Comparison of ENCODE assay signal across 9 mouse cellular contexts in the genomic region with DNA sequence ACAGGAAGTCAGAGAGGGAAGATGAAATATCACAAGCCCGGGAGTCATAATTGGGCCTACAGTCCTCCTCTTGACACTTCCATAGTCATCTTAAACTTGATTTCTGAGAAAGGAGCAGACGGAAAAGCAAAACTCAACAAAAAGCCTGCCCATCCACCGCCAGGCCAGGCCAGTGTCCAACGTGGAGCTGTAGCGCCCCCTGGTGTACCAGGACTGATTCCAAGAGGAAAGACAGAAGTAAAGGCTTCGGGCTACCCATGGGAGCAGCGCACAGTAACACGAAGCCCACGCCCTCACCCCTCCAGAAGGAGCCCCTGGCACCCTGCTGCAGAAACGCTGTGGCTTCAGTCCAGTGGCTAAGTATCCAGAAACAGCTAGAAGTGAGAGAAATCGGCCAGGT. TPM values are rescaled to one million over a fixed set of nuclear protein-coding genes. Genes with fewer than 3 reads are reported as not detected.
A peak's percentile ranks its signal among the peaks of the same experiment; 100 is the strongest.
DNase-seq lines count a peak whose midpoint lies in the region; ATAC-seq and TF ChIP-seq lines count a peak whose summit lies in the region.
"Had no signal": no experiment of that assay in that cellular context is flagged by ENCODE, and none has a peak within 500 bp of the region (broad histone marks: within the 10 kb centered on the region; RNA-seq: fewer than 3 reads in every experiment).

No protein-coding gene starts in this region.

- no peak for ATAC-seq in embryonic facial prominence, embryonic 13.5 days (ENCODE audit: insufficient number of reproducible peaks, insufficient read depth, low FRiP score, low TSS enrichment, low read depth)
- ATAC-seq in heart, embryonic 15.5 days (replicated peaks; ENCODE audit: insufficient number of reproducible peaks, insufficient read depth, low FRiP score, low read depth) = no peak
- no peak for ATAC-seq in liver, embryonic 14.5 days (ENCODE audit: insufficient read depth)

- DNase-seq in adrenal gland, postnatal 14 days = peak; percentile 94
- peak; percentile 85 to 95 for DNase-seq in kidney, postnatal 25 days
- DNase-seq in liver, embryonic 14.5 days (ENCODE audit: low read depth in 3 of 3, low spot score in 3 of 3) = peak; percentile 45 to 67 (median 59)
- peak; percentile 52 for DNase-seq in ovary, adult 18-20 months (ENCODE audit: low spot score)
- peak; percentile 87 for DNase-seq in thymus, postnatal 0 days (ENCODE audit: low spot score)

- H3K79me3 ChIP-seq in C2C12 (ENCODE audit: low read depth) = no peaks in the 10 kb centered on the region

- H3K9me3 ChIP-seq in embryonic facial prominence, embryonic 13.5 days = no peaks in the 10 kb centered on the region
- H3K9me3 ChIP-seq in heart, embryonic 15.5 days (replicated peaks) = no peaks in the 10 kb centered on the region
- H3K9me3 ChIP-seq in liver, embryonic 14.5 days (ENCODE audit: control insufficient read depth, low read length) = no peaks in the 10 kb centered on the region
- H3K9me3 ChIP-seq: liver, embryonic 15.5 days had no signal

- peak; percentile 61 for TF ChIP-seq CTCF in C2C12 (IDR thresholded peaks at IDR 0.05; ENCODE audit: control insufficient read depth, insufficient read depth, insufficient read length)
- TF ChIP-seq CTCF in liver, embryonic 14.5 days (IDR thresholded peaks at IDR 0.05; ENCODE audit: low read depth) = peak; percentile 94

- H3K79me2 ChIP-seq in C2C12 (ENCODE audit: control insufficient read depth, insufficient read depth) = no peaks in the 10 kb centered on the region

- H3ac ChIP-seq in C2C12 (ENCODE audit: control insufficient read depth, insufficient read length, low read depth) = no peak overlapping the region

- no peaks in the 10 kb centered on the region for H3K27me3 ChIP-seq in C2C12 (ENCODE audit: control insufficient read depth, insufficient read depth, insufficient read length)
- no peaks in the 10 kb centered on the region for H3K27me3 ChIP-seq in embryonic facial prominence, embryonic 13.5 days
- peaks cover 14% of the 10 kb centered on the region for H3K27me3 ChIP-seq in heart, embryonic 15.5 days
- no peaks in the 10 kb centered on the region for H3K27me3 ChIP-seq in liver, embryonic 14.5 days (ENCODE audit: control insufficient read depth, insufficient read depth, low read length)
- H3K27me3 ChIP-seq: liver, embryonic 15.5 days had no signal

- H3K4me2 ChIP-seq in embryonic facial prominence, embryonic 13.5 days = peak overlapping the region; percentile 48
- peak overlapping the region; percentile 44 for H3K4me2 ChIP-seq in heart, embryonic 15.5 days
- no peak overlapping the region for H3K4me2 ChIP-seq in liver, embryonic 14.5 days (ENCODE audit: low read depth)
- H3K4me2 ChIP-seq: liver, embryonic 15.5 days had no signal

- 11% methylated on average over 11 of the region's 11 CpGs for WGBS in embryonic facial prominence, embryonic 13.5 days
- WGBS in heart, embryonic 15.5 days = 5% methylated on average over 11 of the region's 11 CpGs
- WGBS in liver, embryonic 14.5 days (ENCODE audit: insufficient replicate concordance) = 6% methylated on average over 11 of the region's 11 CpGs

- peaks cover 2% of the 10 kb centered on the region for H3K4me1 ChIP-seq in embryonic facial prominence, embryonic 13.5 days
- no peaks in the 10 kb centered on the region for H3K4me1 ChIP-seq in heart, embryonic 15.5 days (replicated peaks)
- peaks cover 0 to 10% of the 10 kb centered on the region in 2 experiments; a peak in 2 of 4 replicates for H3K4me1 ChIP-seq in liver, embryonic 14.5 days (replicated peaks; ENCODE audit: control insufficient read depth in 2 of 2, insufficient read depth in 2 of 2, low read length in 1 of 2)

- H3K4me3 ChIP-seq in C2C12 (ENCODE audit: insufficient read depth, poor library complexity, severe bottlenecking) = no peak overlapping the region
- peak overlapping the region; percentile 19; the same call in 1 of the 2 replicates for H3K4me3 ChIP-seq in embryonic facial prominence, embryonic 13.5 days
- no peak overlapping the region for H3K4me3 ChIP-seq in heart, embryonic 15.5 days
- no peak overlapping the region for H3K4me3 ChIP-seq in liver, embryonic 14.5 days (ENCODE audit: insufficient read depth in 1 of 2, low read depth in 2 of 2, low read length in 2 of 2)
- H3K4me3 ChIP-seq: liver, embryonic 15.5 days had no signal

- H3K36me3 ChIP-seq in C2C12 (ENCODE audit: control insufficient read depth, insufficient read depth) = no peaks in the 10 kb centered on the region
- no peaks in the 10 kb centered on the region for H3K36me3 ChIP-seq in embryonic facial prominence, embryonic 13.5 days
- no peaks in the 10 kb centered on the region for H3K36me3 ChIP-seq in heart, embryonic 15.5 days
- H3K36me3 ChIP-seq in liver, embryonic 14.5 days (replicated peaks; ENCODE audit: control insufficient read depth, insufficient read depth, low read depth) = no peaks in the 10 kb centered on the region
- H3K36me3 ChIP-seq: liver, embryonic 15.5 days had no signal

- no peak for TF ChIP-seq EP300 in liver, embryonic 14.5 days (IDR thresholded peaks at IDR 0.05; ENCODE audit: low read depth)

- H3K27ac ChIP-seq in embryonic facial prominence, embryonic 13.5 days = no peak overlapping the region
- no peak overlapping the region for H3K27ac ChIP-seq in heart, embryonic 15.5 days
- no peak overlapping the region for H3K27ac ChIP-seq in liver, embryonic 14.5 days
- H3K27ac ChIP-seq: liver, embryonic 15.5 days had no signal

- H3K9ac ChIP-seq in embryonic facial prominence, embryonic 13.5 days = no peak overlapping the region
- no peak overlapping the region for H3K9ac ChIP-seq in heart, embryonic 15.5 days
- no peak overlapping the region for H3K9ac ChIP-seq in liver, embryonic 14.5 days (replicated peaks)
- H3K9ac ChIP-seq: liver, embryonic 15.5 days had no signal

TF ChIP-seq in C2C12, 6 proteins besides CTCF, POLR2A, EP300 and RAD21:
- TF ChIP-seq CEBPB (IDR thresholded peaks at IDR 0.05; ENCODE audit: low read depth) (no peak), MAX (IDR thresholded peaks at IDR 0.05) (no peak), FOSL1 (IDR thresholded peaks at IDR 0.05; ENCODE audit: insufficient read depth, low read length, poor library complexity, severe bottlenecking) (no peak), MYOG (IDR thresholded peaks at IDR 0.05; ENCODE audit: control insufficient read depth, extremely low read depth, insufficient read length) (no peak), MYOD1 (IDR thresholded peaks at IDR 0.05; ENCODE audit: control insufficient read depth, insufficient read length, low read depth) (no peak), USF1 (IDR thresholded peaks at IDR 0.05; ENCODE audit: low read depth) (no peak)

RNA-seq across cellular contexts. Expression of a gene that starts 6.5 kb away (rescaled TPM):
- polyA plus RNA-seq in C2C12 (2012; fragmentation: generic; extraction: Trizol) = not detected
- not detected in 2 replicates for total RNA-seq in adrenal gland, postnatal 14 days (2021)
- polyA plus RNA-seq in embryonic facial prominence, embryonic 13.5 days (2015; fragmentation: Nextera tagmentation; extraction: Ambion mirVana) = 0.14 and 0.56 TPM in 2 replicates
- 0.57 TPM in 1 of 2 replicates, not detected in the other for polyA plus RNA-seq in heart, embryonic 15.5 days (2015; fragmentation: Nextera tagmentation; extraction: Ambion mirVana)
- polyA plus RNA-seq in liver, embryonic 14.5 days (2012; rRNA removed) = not detected in 2 replicates
- polyA plus RNA-seq in liver, embryonic 14.5 days (2014; fragmentation: Nextera tagmentation; extraction: Ambion mirVana) = not detected in 2 replicates
- polyA plus RNA-seq in thymus, postnatal 0 days (2015; fragmentation: Nextera tagmentation; extraction: Ambion mirVana) = 20.7 and 21.9 TPM in 2 replicates
- polyA plus RNA-seq: liver, embryonic 15.5 days had no signal

RNA-seq across cellular contexts. Expression of a gene that starts 17.3 kb away (rescaled TPM):
- polyA plus RNA-seq in C2C12 (2012; fragmentation: generic; extraction: Trizol) = not detected
- total RNA-seq in adrenal gland, postnatal 14 days (2021) = not detected in 2 replicates
- polyA plus RNA-seq in embryonic facial prominence, embryonic 13.5 days (2015; fragmentation: Nextera tagmentation; extraction: Ambion mirVana) = 0.59 and 0.60 TPM in 2 replicates
- 1.3 and 1.7 TPM in 2 replicates for polyA plus RNA-seq in heart, embryonic 15.5 days (2015; fragmentation: Nextera tagmentation; extraction: Ambion mirVana)
- not detected in 2 replicates for polyA plus RNA-seq in liver, embryonic 14.5 days (2012; rRNA removed)
- polyA plus RNA-seq in liver, embryonic 14.5 days (2014; fragmentation: Nextera tagmentation; extraction: Ambion mirVana) = not detected in 2 replicates
- not detected in 2 replicates for polyA plus RNA-seq in thymus, postnatal 0 days (2015; fragmentation: Nextera tagmentation; extraction: Ambion mirVana)
- polyA plus RNA-seq: liver, embryonic 15.5 days had no signal

Comparison
In these comparisons a context has a peak if more than half of its experiments do, and no peak if none do; other contexts are left out.
1. RNA of a gene that starts 6.5 kb away (polyA plus RNA-seq): 20.7 to 21.9 TPM in thymus, postnatal 0 days; 0.14 to 0.56 TPM in embryonic facial prominence, embryonic 13.5 days, 0.57 TPM in heart, embryonic 15.5 days, not detected in C2C12 (single experiment) and not detected in liver, embryonic 14.5 days; every median in the first group is over 10 times any median in the second.
2. Peak in every context shown above with its lines, with median percentiles within 50 percentile points of each other: DNase-seq.